Mouse (Mus musculus): ENCODE data around the gene Tgfb1i1.

The Tgfb1i1 gene

DNA sequence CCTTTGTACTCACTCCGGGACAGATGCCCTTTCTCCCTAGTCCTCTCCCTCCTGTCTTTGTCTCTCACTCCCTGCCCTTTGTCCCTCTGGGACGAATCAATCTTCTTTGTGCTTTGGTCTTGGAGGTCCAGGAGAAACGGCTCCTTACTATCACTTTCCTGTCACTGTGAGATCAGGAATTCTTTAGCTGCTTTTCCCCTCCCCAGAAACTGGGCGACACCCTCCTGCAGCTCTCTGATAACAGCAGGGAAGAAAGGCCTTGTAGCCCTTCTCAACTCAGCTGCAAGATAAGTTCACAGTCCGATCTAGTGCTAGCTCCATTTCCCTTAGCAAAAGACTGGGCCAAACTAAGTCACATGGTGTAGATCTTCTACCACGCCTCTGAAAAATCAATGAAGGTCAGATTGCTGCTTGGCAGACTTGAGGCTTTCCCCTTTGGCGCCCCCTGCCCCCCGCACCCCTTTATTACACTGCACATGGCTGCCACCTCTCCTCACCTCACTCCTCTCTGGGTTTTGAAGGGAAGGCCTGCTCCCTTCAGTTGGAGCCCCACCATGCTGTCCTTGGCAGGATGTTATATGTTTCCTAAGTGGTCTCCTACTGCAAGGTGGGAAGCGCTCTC lies 42.4 kb downstream of the Tgfb1i1 start:
- DNase-seq (ENCODE audit: low read depth, low spot score) = no peak

DNA sequence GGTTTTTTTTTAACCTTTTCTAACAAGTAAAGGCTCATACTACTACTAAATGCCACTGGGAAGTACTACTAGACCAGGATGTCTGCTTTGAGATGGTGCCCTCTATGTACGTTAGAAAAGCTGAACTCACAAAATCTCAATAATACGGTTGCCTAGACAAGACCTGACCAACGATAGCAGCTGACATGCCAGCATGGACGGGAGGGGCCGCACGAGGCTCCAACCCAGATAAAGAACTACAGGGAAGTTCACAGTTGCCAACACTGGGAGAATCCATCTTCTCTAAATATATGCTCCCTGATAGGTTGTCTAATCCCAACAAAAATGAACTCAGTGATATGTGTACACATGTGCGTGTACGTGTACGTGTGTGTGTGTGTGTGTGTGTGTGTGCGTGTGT lies 48.2 kb downstream of the Tgfb1i1 start:
- no peak for DNase-seq (ENCODE audit: low read depth, low spot score)

DNA sequence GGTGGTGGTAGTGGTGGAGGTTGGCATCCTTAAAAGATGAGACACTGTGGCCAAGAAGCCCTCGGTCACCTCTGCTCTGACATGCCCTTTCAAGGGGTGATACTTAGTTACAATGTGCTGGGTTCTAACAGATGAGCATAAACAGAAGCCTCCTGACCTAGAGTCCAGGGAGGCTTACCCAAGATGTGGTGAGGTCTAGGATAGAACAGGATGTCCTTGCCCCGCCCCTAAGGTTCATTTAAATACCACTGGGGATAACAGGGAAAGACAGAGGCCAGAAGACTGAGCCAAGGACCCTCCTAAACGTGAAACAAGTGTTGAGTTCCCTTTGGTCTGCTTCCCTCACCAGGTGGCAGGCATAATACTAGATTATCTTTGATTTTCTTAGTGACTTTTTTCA lies 49.9 kb downstream of the Tgfb1i1 start:
- no peak for DNase-seq (ENCODE audit: low read depth, low spot score)

DNA sequence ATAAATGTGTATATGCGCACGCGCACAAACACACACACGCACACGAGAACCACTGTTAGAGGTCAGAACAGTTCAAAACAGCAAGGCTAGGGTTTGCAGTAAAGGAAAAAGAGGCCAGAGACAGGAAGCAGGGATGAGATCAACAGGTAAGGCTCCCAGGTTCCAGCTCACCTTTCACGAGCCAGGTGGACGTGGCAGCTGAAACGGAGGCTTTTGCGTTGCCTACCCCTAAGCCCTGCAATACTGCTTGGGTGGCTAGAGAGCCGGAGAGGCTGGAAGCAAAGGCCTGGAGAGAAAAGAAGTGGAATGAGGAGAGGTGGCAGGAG lies 50.6 kb downstream of the Tgfb1i1 start:
- DNase-seq (ENCODE audit: low read depth, low spot score) = no peak

DNA sequence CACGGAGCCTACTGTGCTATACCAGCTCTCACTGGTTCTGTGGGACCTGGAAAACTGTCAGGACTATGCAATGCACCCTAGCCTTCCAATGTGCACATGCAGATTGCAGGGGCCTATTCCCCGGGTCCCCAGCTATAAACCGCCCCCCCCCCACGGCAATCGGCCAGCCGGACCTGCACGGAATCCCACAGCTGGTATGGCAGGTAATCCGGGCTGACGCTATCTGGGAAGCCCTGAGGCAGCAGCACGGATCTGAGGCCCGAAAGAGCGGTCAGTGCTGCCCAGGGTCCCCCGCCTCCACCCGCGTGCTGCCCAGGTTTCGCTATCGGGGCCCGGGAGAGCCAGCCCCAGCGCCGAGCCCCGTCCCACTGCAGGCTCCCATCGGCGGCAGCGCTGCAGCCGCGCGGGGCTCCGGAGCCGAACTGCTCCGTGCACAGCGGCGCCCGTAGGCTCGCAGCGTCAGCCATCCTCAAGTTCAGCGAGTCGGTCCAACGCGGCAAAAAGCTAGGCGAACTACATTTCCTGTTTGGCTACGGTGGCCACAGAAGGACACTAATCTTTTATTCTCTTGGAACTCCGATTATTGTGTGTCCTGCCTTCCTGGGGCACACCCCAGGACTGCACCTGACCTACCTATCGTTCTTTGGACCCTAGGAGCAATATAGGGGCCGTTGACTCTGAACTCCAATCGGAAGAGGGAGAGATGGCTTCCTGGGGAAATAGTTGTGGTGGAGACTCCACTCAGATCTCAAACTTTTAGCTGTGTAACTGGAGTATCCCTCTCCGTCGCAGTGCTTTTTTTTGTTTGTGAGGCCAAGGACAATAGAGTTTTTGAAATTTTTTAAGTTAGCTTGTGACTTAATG lies 51.2 kb downstream of the Tgfb1i1 start, which contains the start of gene BC017158:
Gene BC017158, minus strand, starts transcription at position 554 of the 864 bp plus-strand sequence.
- peak; percentile 81 for DNase-seq (ENCODE audit: low read depth, low spot score)

DNA sequence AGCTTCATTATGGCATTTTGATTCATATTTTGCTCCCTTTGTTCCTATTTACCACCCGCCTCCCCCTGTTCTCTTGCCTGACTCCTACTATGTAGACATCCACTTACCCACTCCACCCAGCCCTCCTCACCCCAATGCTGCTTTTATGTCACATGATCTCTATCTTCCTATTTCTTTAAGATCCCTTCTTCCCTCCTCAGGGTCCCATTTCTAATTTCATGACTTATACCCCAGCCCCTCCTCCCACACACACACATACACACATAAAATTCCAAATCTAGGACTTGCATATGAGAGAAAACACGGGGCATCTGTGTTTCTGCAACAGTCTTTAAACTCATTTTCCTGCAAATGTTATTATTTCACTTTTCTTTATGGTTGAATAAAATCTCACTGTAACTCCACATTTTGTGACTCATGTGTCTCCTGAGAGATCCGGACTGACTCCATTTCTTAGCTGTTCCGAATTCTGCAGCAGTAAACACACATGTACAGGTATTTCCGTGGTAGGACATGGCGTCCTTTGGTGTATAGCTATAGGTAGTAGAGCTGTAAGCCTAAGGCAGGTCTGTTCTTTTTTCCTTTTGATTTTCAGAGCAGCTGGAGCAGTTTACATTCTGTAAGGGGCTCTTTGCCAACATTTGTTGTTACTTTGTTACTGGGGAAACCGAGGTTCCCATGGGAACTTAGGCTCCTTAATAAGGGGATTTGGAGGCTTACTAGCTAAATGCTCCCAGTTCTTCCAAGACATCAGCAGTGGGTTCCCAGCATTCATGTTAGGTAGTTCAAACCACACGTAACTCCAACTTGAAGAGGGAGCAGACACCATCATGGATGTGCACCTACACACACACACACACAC lies 52.1 kb downstream of the Tgfb1i1 start:
- no peak for DNase-seq (ENCODE audit: low read depth, low spot score)

DNA sequence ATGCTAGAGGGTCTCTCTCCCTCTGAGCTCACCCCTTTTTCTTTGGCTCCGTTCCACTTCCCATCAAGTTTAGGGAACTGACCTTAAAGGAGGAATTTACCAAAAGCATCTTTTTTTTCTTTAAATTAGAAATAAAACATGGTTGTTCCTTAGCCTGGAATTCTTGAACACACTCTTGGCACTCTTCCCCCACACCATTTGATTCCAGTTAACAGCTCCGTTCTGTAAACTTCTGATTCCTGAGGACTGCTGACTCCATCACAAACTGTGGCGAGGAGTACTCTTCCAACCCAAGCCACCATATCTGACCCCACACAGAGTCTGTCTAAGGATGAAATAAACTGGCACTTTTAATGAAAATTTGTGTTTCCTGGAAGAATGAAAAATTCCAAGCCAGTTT lies 54.3 kb downstream of the Tgfb1i1 start:
- no peak for DNase-seq (ENCODE audit: low read depth, low spot score)

DNA sequence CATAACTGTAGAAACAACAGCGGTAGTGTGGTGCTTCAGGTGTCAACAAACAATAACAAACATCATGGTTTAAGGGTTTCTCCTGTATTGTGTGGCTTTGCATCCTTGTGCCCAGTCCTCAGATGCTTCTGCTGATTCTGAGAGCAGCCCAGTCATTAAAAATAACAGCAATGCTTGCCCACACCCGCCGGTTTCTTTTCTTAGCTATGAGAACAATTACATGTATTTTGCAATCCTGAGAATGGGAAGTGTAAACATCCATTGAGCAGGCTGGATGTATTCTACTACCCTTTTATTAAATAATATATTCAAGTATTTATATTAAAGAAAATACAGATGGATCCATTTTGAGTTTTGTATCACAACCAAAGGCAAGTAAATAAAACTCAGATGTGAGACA lies 55.5 kb downstream of the Tgfb1i1 start:
- DNase-seq (ENCODE audit: low read depth, low spot score) = no peak

DNA sequence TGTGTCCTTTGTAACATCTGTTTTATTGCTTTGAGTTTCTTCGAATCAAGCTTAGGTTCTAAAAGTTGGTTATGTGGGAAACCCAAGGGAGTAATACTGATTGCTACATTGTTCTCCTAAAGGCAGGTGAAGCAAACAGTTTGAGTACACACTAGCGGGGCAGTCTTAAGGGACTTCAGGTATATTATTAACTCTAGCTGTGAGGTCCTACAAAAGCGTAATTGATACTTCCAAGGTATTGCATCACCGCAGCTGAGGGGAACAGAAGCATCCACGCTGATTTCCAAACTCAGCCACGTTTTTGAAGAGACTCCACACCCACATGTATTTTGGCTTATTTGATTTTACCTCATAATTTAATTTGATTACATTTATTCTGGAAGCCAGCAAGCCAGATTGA lies 57.6 kb downstream of the Tgfb1i1 start:
- no peak for DNase-seq (ENCODE audit: low read depth, low spot score)

DNA sequence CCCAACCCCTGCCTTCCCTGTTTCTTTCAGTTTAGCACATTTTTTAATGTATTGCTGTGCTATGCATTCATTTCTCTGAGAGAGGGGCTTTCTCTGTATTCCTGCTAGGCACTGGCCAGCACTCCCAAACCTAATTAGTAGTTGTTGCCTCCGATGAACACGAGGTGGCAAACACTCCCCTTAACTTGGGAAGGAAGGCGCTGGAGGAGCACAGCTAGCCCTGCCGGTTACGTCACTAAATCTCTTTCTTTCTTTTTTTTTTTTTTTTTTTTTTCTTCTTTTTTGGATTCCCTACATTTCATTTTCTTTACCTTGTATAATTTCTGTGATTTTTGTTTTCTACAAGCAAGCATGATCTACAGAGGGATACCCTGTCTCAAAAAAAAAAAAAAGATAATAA lies 58.3 kb downstream of the Tgfb1i1 start:
- DNase-seq (ENCODE audit: low read depth, low spot score) = no peak

All from CD4-positive helper T cell, adult 2 months (primary cell).